Mouse (Mus musculus): ENCODE data around the gene Itga2b. TPM values are rescaled to one million over a fixed set of nuclear protein-coding genes. Genes with fewer than 3 reads are reported as not detected.
A peak's percentile ranks its signal among the peaks of the same experiment; 100 is the strongest.

The Itga2b gene
- polyA plus RNA-seq (2015; fragmentation: Nextera tagmentation; extraction: Ambion mirVana): 9.5 and 10.1 TPM in 2 replicates

DNA sequence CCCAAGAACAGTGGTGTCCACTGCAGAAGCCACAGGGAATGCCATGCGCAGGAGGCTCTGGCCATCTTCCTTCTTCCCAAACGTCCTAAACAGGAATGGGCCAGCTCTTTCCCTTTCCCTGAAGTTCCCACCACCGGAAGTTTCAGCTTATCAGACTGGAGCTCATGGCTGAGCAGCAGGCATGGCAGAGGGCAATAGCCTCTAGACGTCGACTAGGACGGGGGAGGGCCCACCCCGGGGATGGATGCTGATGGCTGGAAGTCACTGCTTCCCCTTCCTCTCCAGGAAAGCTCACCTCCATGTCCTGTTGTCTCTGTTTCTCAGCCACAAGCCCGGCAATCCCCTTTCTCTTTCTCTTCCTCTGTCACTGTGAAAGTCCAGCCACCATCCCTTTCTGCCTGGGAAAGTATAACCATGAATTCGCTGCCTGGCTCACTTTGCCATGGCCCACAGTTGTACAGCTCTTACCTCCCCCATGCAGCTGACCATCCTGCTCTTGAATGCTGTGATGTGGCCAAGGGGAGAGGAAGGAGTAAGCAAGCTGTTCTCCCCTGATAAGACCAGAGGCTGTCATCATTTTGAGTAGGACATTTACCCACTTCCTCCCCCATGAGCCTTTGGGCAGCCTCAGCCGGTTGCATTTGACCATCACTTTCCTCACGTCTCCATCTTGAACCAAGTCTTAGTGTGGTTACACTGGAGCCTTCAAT lies at the start of gene Itga2b:
Gene Itga2b (minus strand): TSS at position 475 of the 710 bp plus-strand sequence.
- ATAC-seq (ENCODE audit: low FRiP score, low read depth): no peak
- Histone ChIP-seq H3K4me2 (no peak within 1 kb of the TSS), H3K27ac (replicated peaks) (no peak within 1 kb of the TSS), H3K27me3 (peaks cover 4% of the 10 kb centered on the region; the same call in 1 of the 2 replicates), H3K4me3 (no peak within 1 kb of the TSS), H3K9me3 (no peaks in the 10 kb centered on the region), H3K4me1 (replicated peaks) (peaks cover 26% of the 10 kb centered on the region), H3K36me3 (0 out of 2 replicates have a peak, but pooled peaks cover 3% of the 10 kb centered on the region), H3K9ac (no peak within 1 kb of the TSS)
- WGBS: 75% methylated on average over 11 of the region's 11 CpGs

DNA sequence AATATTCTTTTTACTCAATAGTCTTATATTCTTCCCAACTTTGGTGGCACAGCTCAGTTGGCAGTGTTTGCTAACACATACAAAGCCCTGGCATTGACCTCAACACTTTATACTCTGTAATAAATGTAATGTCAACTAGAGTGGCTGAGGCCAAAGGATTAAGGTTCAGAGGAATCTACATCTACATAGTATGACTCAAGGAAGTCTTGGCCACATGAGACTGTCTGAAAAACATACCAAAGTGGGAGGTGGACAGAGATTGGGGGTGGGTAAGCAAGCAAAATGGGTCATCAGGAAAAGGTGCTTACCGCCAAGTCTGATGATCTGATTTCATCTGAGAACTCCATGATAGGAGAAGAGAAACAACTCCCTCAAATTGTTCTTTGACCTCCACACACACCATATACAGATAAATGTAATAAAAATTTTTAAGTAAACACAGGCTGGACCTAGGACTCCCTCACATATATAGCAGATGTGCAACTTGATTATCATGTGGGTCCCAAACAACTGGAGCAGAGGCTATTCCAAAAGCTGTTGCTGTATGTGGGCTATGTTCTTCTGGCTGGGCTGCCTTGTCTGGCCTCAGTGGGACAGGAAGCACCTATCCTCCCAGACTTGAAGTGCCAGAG lies 45.0 kb upstream of the Itga2b start:
- Histone ChIP-seq H3K4me1 (replicated peaks) (no peaks in the 10 kb centered on the region), H3K4me2 (no peak overlapping the region), H3K4me3 (no peak overlapping the region), H3K27me3 (no peaks in the 10 kb centered on the region), H3K36me3 (peaks cover 13% of the 10 kb centered on the region), H3K27ac (replicated peaks) (no peak overlapping the region), H3K9me3 (no peaks in the 10 kb centered on the region), H3K9ac (no peak overlapping the region)
- no peak for ATAC-seq (ENCODE audit: low FRiP score, low read depth)
- WGBS: 100% methylated on average over 1 of the region's 1 CpGs

GRCm38 (mm10) chr11:102510226-102510625 lies 40.3 kb upstream of the Itga2b start:
- peaks cover 8% of the 10 kb centered on the region for H3K36me3 ChIP-seq
- ATAC-seq (ENCODE audit: low FRiP score, low read depth): no peak
- H3K4me3 ChIP-seq: no peak overlapping the region
- H3K9me3 ChIP-seq: no peaks in the 10 kb centered on the region
- 72% methylated on average over 6 of the region's 6 CpGs for WGBS
- H3K4me2 ChIP-seq: no peak overlapping the region
- H3K27me3 ChIP-seq: no peaks in the 10 kb centered on the region
- H3K4me1 ChIP-seq (replicated peaks): no peaks in the 10 kb centered on the region
- H3K27ac ChIP-seq (replicated peaks): no peak overlapping the region
- no peak overlapping the region for H3K9ac ChIP-seq

- Histone ChIP-seq H3K9me3 (no peaks in the 10 kb centered on the region), H3K27ac (replicated peaks) (no peak overlapping the region), H3K4me2 (no peak overlapping the region), H3K27me3 (no peaks in the 10 kb centered on the region), H3K4me1 (replicated peaks) (no peaks in the 10 kb centered on the region), H3K9ac (no peak overlapping the region), H3K36me3 (peaks cover 46% of the 10 kb centered on the region), H3K4me3 (no peak overlapping the region)
- WGBS: 87% methylated on average over 2 of the region's 2 CpGs
- ATAC-seq (ENCODE audit: low FRiP score, low read depth): no peak
Observed at GRCm38 (mm10) chr11:102496732-102497131, 26.8 kb upstream of the Itga2b start.

- Histone ChIP-seq H3K9ac (no peak overlapping the region), H3K4me3 (no peak overlapping the region), H3K36me3 (peaks cover 47% of the 10 kb centered on the region), H3K4me1 (replicated peaks) (no peaks in the 10 kb centered on the region), H3K4me2 (no peak overlapping the region), H3K9me3 (no peaks in the 10 kb centered on the region), H3K27me3 (no peaks in the 10 kb centered on the region), H3K27ac (replicated peaks) (no peak overlapping the region)
- no peak for ATAC-seq (ENCODE audit: low FRiP score, low read depth)
- WGBS: 92% methylated on average over 2 of the region's 2 CpGs
Observed at GRCm38 (mm10) chr11:102496206-102496605, 26.3 kb upstream of the Itga2b start.

GRCm38 (mm10) chr11:102495742-102496141 lies 25.8 kb upstream of the Itga2b start:
- 98% methylated on average over 5 of the region's 5 CpGs for WGBS
- Histone ChIP-seq H3K9ac (no peak overlapping the region), H3K4me1 (replicated peaks) (no peaks in the 10 kb centered on the region), H3K27ac (replicated peaks) (no peak overlapping the region), H3K4me3 (no peak overlapping the region), H3K27me3 (no peaks in the 10 kb centered on the region), H3K36me3 (peaks cover 42% of the 10 kb centered on the region), H3K9me3 (no peaks in the 10 kb centered on the region), H3K4me2 (no peak overlapping the region)
- ATAC-seq (ENCODE audit: low FRiP score, low read depth): no peak

DNA sequence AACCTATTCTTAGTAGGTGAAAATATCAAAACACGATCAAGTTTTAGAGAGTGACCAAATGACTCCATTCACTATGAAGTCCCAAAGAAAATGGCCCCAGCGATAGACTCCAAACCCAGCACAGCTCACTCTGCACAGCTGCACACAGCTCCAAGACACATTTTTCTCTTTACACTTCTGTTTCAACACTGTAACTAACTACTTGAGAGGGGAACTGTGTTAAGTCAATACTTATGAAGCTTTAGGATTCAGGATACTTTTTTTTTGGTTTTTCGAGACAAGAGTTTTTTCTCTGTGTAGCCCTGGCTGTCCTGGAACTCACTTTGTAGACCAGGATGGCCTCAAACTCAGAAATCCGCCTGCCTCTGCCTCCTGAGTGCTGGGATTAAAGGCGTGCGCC lies 25.2 kb upstream of the Itga2b start:
- Histone ChIP-seq H3K9me3 (no peaks in the 10 kb centered on the region), H3K36me3 (peaks cover 38% of the 10 kb centered on the region), H3K4me3 (no peak overlapping the region), H3K4me1 (replicated peaks) (no peaks in the 10 kb centered on the region), H3K4me2 (no peak overlapping the region), H3K27ac (replicated peaks) (no peak overlapping the region), H3K9ac (no peak overlapping the region), H3K27me3 (no peaks in the 10 kb centered on the region)
- 97% methylated on average over 6 of the region's 6 CpGs for WGBS
- ATAC-seq (ENCODE audit: low FRiP score, low read depth): no peak

DNA sequence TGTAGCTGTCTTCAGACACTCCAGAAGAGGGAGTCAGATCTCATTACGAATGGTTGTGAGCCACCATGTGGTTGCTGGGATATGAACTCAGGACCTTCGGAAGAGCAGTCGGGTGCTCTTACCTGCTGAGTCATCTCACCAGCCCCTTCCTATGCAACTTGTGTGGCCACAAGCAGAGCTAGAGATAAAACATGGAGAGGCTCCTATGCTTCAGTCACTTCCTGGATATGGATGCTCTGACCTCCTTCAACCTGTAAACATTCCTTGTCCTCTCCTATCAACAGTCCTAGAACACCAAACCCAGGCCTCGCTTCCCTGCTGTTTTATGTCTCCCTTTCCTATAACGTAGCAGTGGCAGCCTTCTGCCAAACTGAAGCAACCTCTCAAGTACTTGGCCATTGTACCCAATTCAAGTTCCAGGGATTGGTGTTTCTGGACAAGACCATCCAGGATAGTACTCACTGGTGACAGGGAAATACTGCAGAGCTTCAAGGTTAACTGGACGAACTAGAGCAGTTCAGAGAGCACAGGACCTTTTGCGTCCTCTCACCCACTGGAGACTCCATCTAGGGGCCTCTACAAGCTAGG lies 24.2 kb upstream of the Itga2b start:
- H3K4me1 ChIP-seq (replicated peaks): no peaks in the 10 kb centered on the region
- H3K36me3 ChIP-seq: peaks cover 30% of the 10 kb centered on the region
- no peak for ATAC-seq (ENCODE audit: low FRiP score, low read depth)
- H3K27me3 ChIP-seq: no peaks in the 10 kb centered on the region
- no peaks in the 10 kb centered on the region for H3K9me3 ChIP-seq
- H3K9ac ChIP-seq: no peak overlapping the region
- no peak overlapping the region for H3K27ac ChIP-seq (replicated peaks)
- 90% methylated on average over 7 of the region's 7 CpGs for WGBS
- H3K4me3 ChIP-seq: no peak overlapping the region
- H3K4me2 ChIP-seq: no peak overlapping the region

GRCm38 (mm10) chr11:102493241-102493640 lies 23.3 kb upstream of the Itga2b start:
- Histone ChIP-seq H3K9ac (no peak overlapping the region), H3K4me3 (no peak overlapping the region), H3K4me2 (no peak overlapping the region), H3K4me1 (replicated peaks) (no peaks in the 10 kb centered on the region), H3K27ac (replicated peaks) (no peak overlapping the region), H3K36me3 (peaks cover 28% of the 10 kb centered on the region), H3K27me3 (no peaks in the 10 kb centered on the region), H3K9me3 (no peaks in the 10 kb centered on the region)
- 90% methylated on average over 2 of the region's 2 CpGs for WGBS
- no peak for ATAC-seq (ENCODE audit: low FRiP score, low read depth)

DNA sequence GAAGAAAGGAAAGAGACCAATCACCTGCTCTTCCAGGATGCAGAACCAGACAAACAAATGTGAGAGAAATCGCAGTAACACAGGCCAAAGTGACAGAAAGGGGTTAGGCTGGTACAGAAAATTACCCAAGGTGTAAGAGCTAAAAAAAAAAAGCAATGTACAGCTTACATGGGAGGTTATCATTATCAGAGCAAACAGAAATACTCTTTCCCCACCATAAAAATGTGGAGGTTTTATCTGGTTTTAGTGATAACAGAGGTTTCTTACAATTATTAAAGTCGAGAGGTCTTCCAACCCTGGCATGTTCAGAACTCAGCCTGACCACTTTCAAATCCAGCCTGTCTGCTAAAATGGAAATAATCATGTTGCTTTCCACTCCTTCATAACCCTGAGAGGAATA lies 18.0 kb upstream of the Itga2b start:
- Histone ChIP-seq H3K4me2 (no peak overlapping the region), H3K36me3 (peaks cover 31% of the 10 kb centered on the region), H3K4me3 (no peak overlapping the region), H3K4me1 (replicated peaks) (no peaks in the 10 kb centered on the region), H3K9ac (no peak overlapping the region), H3K27ac (replicated peaks) (no peak overlapping the region), H3K9me3 (no peaks in the 10 kb centered on the region), H3K27me3 (no peaks in the 10 kb centered on the region)
- ATAC-seq (ENCODE audit: low FRiP score, low read depth): no peak
- 95% methylated on average over 2 of the region's 2 CpGs for WGBS

GRCm38 (mm10) chr11:102486733-102487386 lies 16.9 kb upstream of the Itga2b start:
- Histone ChIP-seq H3K27ac (replicated peaks) (no peak overlapping the region), H3K4me3 (no peak overlapping the region), H3K27me3 (no peaks in the 10 kb centered on the region), H3K36me3 (peaks cover 31% of the 10 kb centered on the region), H3K9me3 (no peaks in the 10 kb centered on the region), H3K4me1 (replicated peaks) (no peaks in the 10 kb centered on the region), H3K4me2 (no peak overlapping the region), H3K9ac (no peak overlapping the region)
- 70% methylated on average over 11 of the region's 11 CpGs for whole genome bisulfite sequencing
- ATAC-seq (ENCODE audit: low FRiP score, low read depth): peak; percentile 77; the same call in 1 of the 2 replicates

DNA sequence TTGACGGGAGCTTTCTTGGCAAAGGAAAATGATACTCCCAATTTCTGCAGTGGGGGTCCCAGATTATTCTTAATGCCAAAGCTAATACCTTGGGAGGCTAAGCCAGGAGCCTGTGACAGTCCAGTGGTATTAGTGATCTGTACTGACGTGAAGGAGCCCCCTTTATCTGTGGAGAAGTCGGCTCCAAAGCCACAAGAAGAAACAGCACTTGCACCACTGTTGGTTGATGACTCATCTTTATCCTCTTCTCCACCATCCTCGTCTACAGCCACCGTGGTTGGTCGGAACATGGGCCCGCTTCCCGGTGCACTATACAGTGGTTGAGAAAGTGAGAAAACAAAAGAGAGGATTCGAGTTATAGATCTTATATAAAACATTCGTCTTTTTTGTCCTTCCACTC lies 11.9 kb upstream of the Itga2b start:
- Histone ChIP-seq H3K36me3 (peaks cover 63% of the 10 kb centered on the region), H3K4me3 (no peak overlapping the region), H3K27ac (replicated peaks) (no peak overlapping the region), H3K4me1 (replicated peaks) (no peaks in the 10 kb centered on the region), H3K4me2 (no peak overlapping the region), H3K9me3 (no peaks in the 10 kb centered on the region), H3K27me3 (no peaks in the 10 kb centered on the region), H3K9ac (no peak overlapping the region)
- WGBS: 96% methylated on average over 10 of the region's 10 CpGs
- no peak for ATAC-seq (ENCODE audit: low FRiP score, low read depth)
